Mouse (Mus musculus): ENCODE results near the gene C1qtnf9.

C1qtnf9 gene

GRCm38 (mm10) chr14:60767884-60768283, at the start of gene C1qtnf9:
C1qtnf9 (plus strand) TSS chr14:60768134.
- WGBS, result 78% methylated on average over 4 of the region's 4 CpGs

GRCm38 (mm10) chr14:60721304-60721703, 46.6 kb upstream of the C1qtnf9 start:
- WGBS, result 81% methylated on average over 8 of the region's 8 CpGs

GRCm38 (mm10) chr14:60721938-60722337, 46.0 kb upstream of the C1qtnf9 start:
- 75% methylated on average over 3 of the region's 3 CpGs for WGBS

DNA sequence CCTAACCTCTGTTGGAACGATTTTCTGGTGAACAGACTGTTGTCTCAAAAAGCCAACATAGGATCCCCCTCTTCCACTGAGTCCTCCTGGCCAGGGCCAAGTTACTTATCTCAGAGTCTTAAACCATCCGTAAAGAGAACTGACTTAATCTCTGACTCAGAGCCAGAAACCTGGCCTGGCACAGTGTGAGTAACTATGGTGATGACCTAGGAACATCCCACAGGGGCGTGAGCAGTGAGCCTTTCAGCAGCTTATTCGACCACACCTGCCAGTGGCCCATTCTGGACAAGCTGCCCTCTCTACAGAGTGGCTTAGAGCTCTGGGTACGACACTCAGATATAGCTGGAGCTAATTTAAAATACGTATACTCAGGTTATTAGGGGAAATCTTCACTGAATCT, 41.8 kb upstream of the C1qtnf9 start:
- WGBS, result 80% methylated on average over 6 of the region's 6 CpGs

GRCm38 (mm10) chr14:60727130-60727529, 40.8 kb upstream of the C1qtnf9 start:
- 89% methylated on average over 4 of the region's 4 CpGs for WGBS

GRCm38 (mm10) chr14:60732081-60732480, 35.9 kb upstream of the C1qtnf9 start:
- 53% methylated on average over 6 of the region's 6 CpGs for WGBS

DNA sequence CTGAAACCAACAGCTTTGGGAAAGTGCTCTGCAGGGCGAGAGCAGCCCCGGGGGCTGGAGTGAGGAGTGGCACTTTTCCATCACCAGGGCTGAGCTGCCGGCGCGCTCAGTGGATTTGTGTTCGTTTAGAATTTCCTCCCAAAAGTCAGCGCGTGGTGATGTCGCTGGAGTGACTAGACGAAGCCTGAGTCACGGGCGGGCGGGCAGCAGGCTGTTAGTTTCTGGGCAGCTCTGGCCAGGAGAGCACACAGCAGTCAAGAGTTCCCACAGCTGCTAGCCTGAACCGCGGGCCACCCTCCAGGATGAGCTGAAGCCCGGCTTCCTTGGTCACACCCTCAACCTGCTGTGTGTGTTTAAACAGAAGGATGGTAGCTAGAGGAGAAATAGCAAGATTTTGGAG, 35.1 kb upstream of the C1qtnf9 start:
- 9% methylated on average over 16 of the region's 16 CpGs for WGBS

GRCm38 (mm10) chr14:60733706-60734105, 34.2 kb upstream of the C1qtnf9 start:
- 62% methylated on average over 4 of the region's 4 CpGs for WGBS

GRCm38 (mm10) chr14:60735206-60735605, 32.7 kb upstream of the C1qtnf9 start:
- WGBS, result 56% methylated on average over 5 of the region's 5 CpGs

GRCm38 (mm10) chr14:60735848-60736547, 31.9 kb upstream of the C1qtnf9 start:
- 72% methylated on average over 13 of the region's 13 CpGs for WGBS

DNA sequence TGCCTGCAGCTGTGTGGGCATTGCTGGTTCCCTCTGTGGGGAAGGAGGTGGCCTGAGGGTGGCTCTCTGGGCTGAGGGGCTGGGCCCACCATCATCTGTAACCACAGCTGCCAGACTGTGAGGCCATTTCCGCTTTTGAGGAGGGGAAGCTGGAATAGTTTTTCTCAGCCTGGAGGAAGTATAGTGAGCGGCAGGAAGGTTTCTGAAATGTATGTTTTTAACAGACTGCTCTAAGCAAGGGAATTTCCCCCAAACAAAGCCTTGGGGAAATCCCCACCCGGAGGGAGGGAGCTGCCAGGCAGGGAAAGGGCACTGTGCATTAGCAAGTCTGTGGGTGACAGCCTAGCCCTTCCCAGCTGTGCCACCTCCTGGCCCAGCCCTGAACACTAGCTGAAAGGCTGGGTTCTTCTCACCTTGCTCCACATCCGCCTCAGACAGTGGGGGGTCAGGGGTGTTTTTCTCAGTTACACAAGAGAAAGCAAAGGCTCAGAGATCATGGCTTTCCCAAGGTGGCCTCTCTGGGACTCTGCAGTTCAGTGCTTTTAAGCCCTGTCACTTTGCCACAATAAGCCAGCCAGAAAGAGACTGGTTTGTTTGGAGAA, 31.2 kb upstream of the C1qtnf9 start:
- 50% methylated on average over 4 of the region's 4 CpGs for WGBS

GRCm38 (mm10) chr14:60737202-60737611, 30.7 kb upstream of the C1qtnf9 start:
- WGBS, result 45% methylated on average over 7 of the region's 7 CpGs

DNA sequence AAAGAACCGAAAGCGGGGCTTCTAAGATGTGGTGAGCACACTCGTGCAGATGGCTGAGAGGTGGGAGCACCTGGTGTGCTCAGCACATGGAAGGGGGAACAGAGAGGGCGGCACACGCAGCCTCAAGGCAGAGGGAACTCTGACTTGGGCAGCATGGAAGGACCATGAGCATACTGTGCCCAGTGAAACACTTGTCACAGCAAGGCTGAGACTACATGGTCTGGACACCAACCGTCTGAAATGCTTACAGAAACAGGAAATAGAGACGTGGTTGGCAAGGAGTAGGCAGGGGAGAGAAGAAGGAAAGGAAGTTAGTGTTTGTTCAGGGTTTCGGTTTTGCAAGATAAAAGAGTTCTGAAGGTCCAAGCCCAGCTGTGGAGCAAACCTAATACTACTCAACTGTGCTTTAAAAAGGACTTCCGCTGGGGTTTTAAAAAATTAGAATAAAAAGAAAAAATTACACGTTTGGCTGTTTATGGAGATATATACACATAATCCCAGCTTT, 29.4 kb upstream of the C1qtnf9 start:
- 69% methylated on average over 10 of the region's 10 CpGs for WGBS

- 7% methylated on average over 9 of the region's 9 CpGs for WGBS
Measured at GRCm38 (mm10) chr14:60739155-60739554, 28.8 kb upstream of the C1qtnf9 start.

DNA sequence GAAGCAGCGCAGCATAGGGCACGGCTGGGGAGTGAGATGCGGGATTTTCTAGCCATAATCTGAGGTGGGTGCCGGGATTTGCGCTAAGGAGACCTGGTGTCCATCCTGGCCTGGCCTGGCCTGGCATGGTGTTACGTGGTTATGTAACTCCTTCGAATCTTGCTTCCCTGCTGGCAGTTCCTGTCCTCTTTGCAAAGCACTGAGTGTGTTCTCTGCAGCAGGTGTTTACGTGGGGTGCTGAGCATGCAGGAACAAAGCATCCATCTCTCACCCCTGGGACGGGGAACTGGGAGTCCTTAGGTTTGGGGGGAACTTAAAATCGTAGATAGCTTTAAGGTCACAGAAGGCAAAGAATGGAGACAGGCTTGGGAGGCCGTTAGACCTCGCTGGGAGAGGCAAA, 28.3 kb upstream of the C1qtnf9 start:
- WGBS, result 68% methylated on average over 12 of the region's 12 CpGs

DNA sequence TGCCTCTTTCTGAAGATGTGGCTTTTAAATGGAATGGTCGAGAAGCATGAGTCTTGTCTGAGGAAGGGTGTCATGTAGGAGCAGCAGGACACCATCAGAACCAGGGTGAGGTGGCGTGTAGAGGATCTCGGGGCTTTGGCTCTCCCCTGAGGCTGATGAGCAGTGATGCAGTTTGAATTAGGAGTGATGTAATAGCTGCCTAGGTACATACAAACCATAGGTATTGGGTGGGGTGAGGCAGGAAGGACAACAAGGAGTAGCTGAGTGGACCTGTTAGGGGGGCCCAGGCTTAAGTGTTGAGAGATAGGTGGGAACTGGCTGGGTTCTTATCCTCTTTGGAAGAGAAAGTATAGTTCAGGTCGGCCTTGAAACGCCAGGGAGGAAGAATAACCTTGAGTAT, 27.4 kb upstream of the C1qtnf9 start:
- WGBS, result 90% methylated on average over 5 of the region's 5 CpGs

- WGBS, result 77% methylated on average over 8 of the region's 8 CpGs
Measured at GRCm38 (mm10) chr14:60741033-60741432, 26.9 kb upstream of the C1qtnf9 start.

- WGBS, result 66% methylated on average over 6 of the region's 6 CpGs
Measured at GRCm38 (mm10) chr14:60741490-60741981, 26.4 kb upstream of the C1qtnf9 start.

GRCm38 (mm10) chr14:60743681-60744080, 24.3 kb upstream of the C1qtnf9 start:
- 79% methylated on average over 9 of the region's 9 CpGs for WGBS

GRCm38 (mm10) chr14:60745201-60745600, 22.7 kb upstream of the C1qtnf9 start:
- 88% methylated on average over 6 of the region's 6 CpGs for WGBS

DNA sequence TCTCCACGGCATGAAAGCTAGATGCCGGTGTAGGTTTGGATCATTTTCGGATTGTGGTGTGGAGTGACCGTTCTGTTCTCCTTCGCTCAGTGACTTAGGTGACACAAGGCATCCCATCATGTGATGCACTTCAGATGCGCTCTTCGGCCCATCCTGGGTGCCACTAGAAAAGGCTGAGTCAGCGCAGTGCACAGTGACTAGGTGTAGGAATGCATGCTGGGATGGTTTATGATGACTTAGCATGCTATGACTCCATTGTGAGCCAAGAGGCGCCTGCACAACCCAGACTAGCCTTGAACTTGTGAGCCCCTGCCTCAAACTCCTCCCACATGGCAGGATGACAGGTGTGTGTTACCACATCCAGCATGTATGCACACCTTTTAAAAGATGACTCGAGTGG, 21.8 kb upstream of the C1qtnf9 start:
- 96% methylated on average over 10 of the region's 10 CpGs for WGBS

- WGBS, result 91% methylated on average over 21 of the region's 21 CpGs
Measured at GRCm38 (mm10) chr14:60747154-60747870, 20.6 kb upstream of the C1qtnf9 start.
